Mouse (Mus musculus): ENCODE measurements around the gene Ldhd. TPM values are rescaled to one million over a fixed set of nuclear protein-coding genes. Genes with fewer than 3 reads are reported as not detected.

Gene Ldhd
- polyA plus RNA-seq, 2 experiments, result 0.74 to 0.77 TPM

GRCm38 (mm10) chr8:111597310-111597709 lies 32.9 kb downstream of the Ldhd start:
- Histone ChIP-seq H3K9ac (ENCODE audit: low read depth, low read length, severe bottlenecking) (no peak overlapping the region), H3K36me3 (ENCODE audit: control insufficient read depth, insufficient read depth, low read length) (no peaks in the 10 kb centered on the region), H3K4me3 (replicated peaks; ENCODE audit: low read length) (no peak overlapping the region), H3K27me3 (ENCODE audit: control insufficient read depth, insufficient read depth, low read length) (no peaks in the 10 kb centered on the region), H3K4me2 (replicated peaks; ENCODE audit: low read depth, low read length, severe bottlenecking) (no peak overlapping the region), H3K27ac (replicated peaks; ENCODE audit: low read depth, low read length) (0 out of 2 replicates have a peak overlapping the region, but pooled peaks have one; percentile 19), H3K9me3 (ENCODE audit: control insufficient read depth, low read length) (no peaks in the 10 kb centered on the region), H3K4me1 (ENCODE audit: control insufficient read depth, insufficient read depth, low read length) (peaks cover 19% of the 10 kb centered on the region)
- WGBS, result 36% methylated on average over 1 of the region's 1 CpGs
- peak; percentile 64 for DNase-seq (ENCODE audit: low spot score)
- no peak for TF ChIP-seq POLR2A (IDR thresholded peaks at IDR 0.05; ENCODE audit: borderline replicate concordance, extremely low read depth, insufficient read depth, insufficient read length)
- 0 out of 2 replicates have a peak, but pooled peaks have one; percentile 46 for ATAC-seq (ENCODE audit: low FRiP score, low read depth)

GRCm38 (mm10) chr8:111596485-111596821 lies 33.7 kb downstream of the Ldhd start:
- Histone ChIP-seq H3K27ac (replicated peaks; ENCODE audit: low read depth, low read length) (0 out of 2 replicates have a peak overlapping the region, but pooled peaks have one; percentile 19), H3K4me1 (ENCODE audit: control insufficient read depth, insufficient read depth, low read length) (peaks cover 19% of the 10 kb centered on the region), H3K9me3 (ENCODE audit: control insufficient read depth, low read length) (no peaks in the 10 kb centered on the region), H3K27me3 (ENCODE audit: control insufficient read depth, insufficient read depth, low read length) (no peaks in the 10 kb centered on the region), H3K4me2 (replicated peaks; ENCODE audit: low read depth, low read length, severe bottlenecking) (no peak overlapping the region), H3K36me3 (ENCODE audit: control insufficient read depth, insufficient read depth, low read length) (no peaks in the 10 kb centered on the region), H3K4me3 (replicated peaks; ENCODE audit: low read length) (no peak overlapping the region), H3K9ac (ENCODE audit: low read depth, low read length, severe bottlenecking) (no peak overlapping the region)
- no peak for TF ChIP-seq POLR2A (IDR thresholded peaks at IDR 0.05; ENCODE audit: borderline replicate concordance, extremely low read depth, insufficient read depth, insufficient read length)
- ATAC-seq (ENCODE audit: low FRiP score, low read depth) (no peak), DNase-seq (ENCODE audit: low spot score) (no peak)
- 69% methylated on average over 3 of the region's 3 CpGs for WGBS

GRCm38 (mm10) chr8:111595712-111596484 lies 34.3 kb downstream of the Ldhd start:
- no peaks in the 10 kb centered on the region for H3K27me3 ChIP-seq (ENCODE audit: control insufficient read depth, insufficient read depth, low read length)
- H3K9me3 ChIP-seq (ENCODE audit: control insufficient read depth, low read length), result no peaks in the 10 kb centered on the region
- H3K27ac ChIP-seq (replicated peaks; ENCODE audit: low read depth, low read length), result no peak overlapping the region
- no peak overlapping the region for H3K4me2 ChIP-seq (replicated peaks; ENCODE audit: low read depth, low read length, severe bottlenecking)
- H3K9ac ChIP-seq (ENCODE audit: low read depth, low read length, severe bottlenecking), result no peak overlapping the region
- 88% methylated on average over 14 of the region's 15 CpGs for WGBS
- no peak for TF ChIP-seq POLR2A (IDR thresholded peaks at IDR 0.05; ENCODE audit: borderline replicate concordance, extremely low read depth, insufficient read depth, insufficient read length)
- H3K4me1 ChIP-seq (ENCODE audit: control insufficient read depth, insufficient read depth, low read length), result peaks cover 19% of the 10 kb centered on the region
- peak; percentile 23 for DNase-seq (ENCODE audit: low spot score)
- peaks cover 3% of the 10 kb centered on the region; the same call in 1 of the 2 replicates for H3K36me3 ChIP-seq (ENCODE audit: control insufficient read depth, insufficient read depth, low read length)
- no peak overlapping the region for H3K4me3 ChIP-seq (replicated peaks; ENCODE audit: low read length)
- ATAC-seq (ENCODE audit: low FRiP score, low read depth), result no peak

GRCm38 (mm10) chr8:111594951-111595350 lies 35.2 kb downstream of the Ldhd start:
- ATAC-seq (ENCODE audit: low FRiP score, low read depth), result no peak
- H3K27ac ChIP-seq (replicated peaks; ENCODE audit: low read depth, low read length), result no peak overlapping the region
- 95% methylated on average over 2 of the region's 2 CpGs for WGBS

GRCm38 (mm10) chr8:111594044-111594840 lies 35.9 kb downstream of the Ldhd start:
- Histone ChIP-seq H3K4me1 (ENCODE audit: control insufficient read depth, insufficient read depth, low read length) (peaks cover 19% of the 10 kb centered on the region), H3K4me3 (replicated peaks; ENCODE audit: low read length) (no peak overlapping the region), H3K27ac (replicated peaks; ENCODE audit: low read depth, low read length) (no peak overlapping the region), H3K27me3 (ENCODE audit: control insufficient read depth, insufficient read depth, low read length) (no peaks in the 10 kb centered on the region), H3K36me3 (ENCODE audit: control insufficient read depth, insufficient read depth, low read length) (peaks cover 3% of the 10 kb centered on the region; the same call in 1 of the 2 replicates), H3K4me2 (replicated peaks; ENCODE audit: low read depth, low read length, severe bottlenecking) (no peak overlapping the region), H3K9me3 (ENCODE audit: control insufficient read depth, low read length) (no peaks in the 10 kb centered on the region), H3K9ac (ENCODE audit: low read depth, low read length, severe bottlenecking) (no peak overlapping the region)
- WGBS, result 80% methylated on average over 3 of the region's 3 CpGs
- ATAC-seq (ENCODE audit: low FRiP score, low read depth) (no peak), DNase-seq (ENCODE audit: low spot score) (no peak)
- TF ChIP-seq POLR2A (IDR thresholded peaks at IDR 0.05; ENCODE audit: borderline replicate concordance, extremely low read depth, insufficient read depth, insufficient read length), result no peak

More at GRCm38 (mm10) chr8:111594951-111595350, 35.2 kb downstream of the Ldhd start:
- Histone ChIP-seq H3K9me3 (ENCODE audit: control insufficient read depth, low read length) (no peaks in the 10 kb centered on the region), H3K36me3 (ENCODE audit: control insufficient read depth, insufficient read depth, low read length) (peaks cover 3% of the 10 kb centered on the region; the same call in 1 of the 2 replicates), H3K9ac (ENCODE audit: low read depth, low read length, severe bottlenecking) (no peak overlapping the region), H3K27me3 (ENCODE audit: control insufficient read depth, insufficient read depth, low read length) (no peaks in the 10 kb centered on the region), H3K4me1 (ENCODE audit: control insufficient read depth, insufficient read depth, low read length) (peaks cover 19% of the 10 kb centered on the region), H3K4me2 (replicated peaks; ENCODE audit: low read depth, low read length, severe bottlenecking) (no peak overlapping the region), H3K4me3 (replicated peaks; ENCODE audit: low read length) (no peak overlapping the region)
- no peak for TF ChIP-seq POLR2A (IDR thresholded peaks at IDR 0.05; ENCODE audit: borderline replicate concordance, extremely low read depth, insufficient read depth, insufficient read length)
- no peak for DNase-seq (ENCODE audit: low spot score)
